Mouse (Mus musculus) myocyte (in vitro differentiated cells): ENCODE data around the gene Kctd11.

ENCODE experiments used
- E2F4 ChIP-seq: IDR thresholded peaks from one replicate; pipeline ENCODE4 v1.6.1; 2011; ENCODE audit warnings: mild to moderate bottlenecking, control low read depth, moderate library complexity; ENCODE audit not compliant: insufficient read depth
- MAX ChIP-seq: IDR thresholded peaks from one replicate; pipeline ENCODE4 v1.6.1; 2011; ENCODE audit warnings: low read depth, mild to moderate bottlenecking, control low read depth
- MYOD1 ChIP-seq, 3 experiments: IDR thresholded peaks; one replicate each; pipeline ENCODE4 v1.6.1; 2011; ENCODE audit warnings: control low read depth in 2 of 3, low read depth in 2 of 3, mild to moderate bottlenecking in 2 of 3, moderate library complexity in 1 of 3; ENCODE audit not compliant: insufficient read length in 2 of 3, control insufficient read depth in 1 of 3
- MYOG ChIP-seq, 3 experiments: IDR thresholded peaks; one replicate each; pipeline ENCODE4 v1.6.1; 2011; ENCODE audit warnings: control low read depth in 2 of 3, low read depth in 2 of 3, mild to moderate bottlenecking in 2 of 3; ENCODE audit not compliant: insufficient read length in 2 of 3, control insufficient read depth in 1 of 3, insufficient read depth in 1 of 3
- POLR2A ChIP-seq: IDR thresholded peaks from one replicate; pipeline ENCODE4 v1.6.1; 2011; ENCODE audit warnings: low read depth, mild to moderate bottlenecking, control low read depth, moderate library complexity; ENCODE audit not compliant: insufficient read length
- POLR2AphosphoS2 ChIP-seq: IDR thresholded peaks from one replicate; pipeline ENCODE4 v1.6.1; 2011; ENCODE audit warnings: low read depth, control low read depth; ENCODE audit not compliant: insufficient read length
- REST ChIP-seq: IDR thresholded peaks from one replicate; pipeline ENCODE4 v1.6.1; 2011; ENCODE audit warnings: mild to moderate bottlenecking, control low read depth, moderate library complexity; ENCODE audit not compliant: insufficient read depth, insufficient read length
- TCF12 ChIP-seq: IDR thresholded peaks from one replicate; pipeline ENCODE4 v1.6.1; 2011; ENCODE audit warnings: mild to moderate bottlenecking, control low read depth; ENCODE audit not compliant: poor library complexity, insufficient read depth, severe bottlenecking
- TCF3 ChIP-seq: IDR thresholded peaks from one replicate; pipeline ENCODE4 v1.6.1; 2011; ENCODE audit warnings: low read depth, control low read depth; ENCODE audit not compliant: insufficient read length
- USF1 ChIP-seq: IDR thresholded peaks from one replicate; pipeline ENCODE4 v1.6.1; 2011; ENCODE audit warnings: low read depth, mild to moderate bottlenecking, control low read depth, moderate library complexity

GRCm38 (mm10) chr11:69854680-69855079 is 26.5 kb downstream of the Kctd11 start:
- no peak for TF ChIP-seq POLR2A
- no peak for TF ChIP-seq E2F4
- TF ChIP-seq MAX: no peak
- TF ChIP-seq REST: no peak
- no peak for TF ChIP-seq TCF12
- TF ChIP-seq POLR2AphosphoS2: no peak
- TF ChIP-seq MYOD1 (IDR thresholded peaks at IDR 0.05; ENCODE audit: control insufficient read depth in 1 of 3, insufficient read length in 2 of 3, low read depth in 2 of 3): no peak
- no peak for TF ChIP-seq USF1
- no peak for TF ChIP-seq MYOG (IDR thresholded peaks at IDR 0.05; ENCODE audit: control insufficient read depth in 1 of 3, insufficient read depth in 1 of 3, insufficient read length in 2 of 3, low read depth in 2 of 3)
- no peak for TF ChIP-seq TCF3
